Mouse (Mus musculus): ENCODE results near the gene Svbp. TPM values are rescaled to one million over a fixed set of nuclear protein-coding genes. Genes with fewer than 3 reads are reported as not detected.

The Svbp gene
- polyA plus RNA-seq, 1 experiment from 2014 or later = 143 TPM

- 13% methylated on average over 18 of the region's 18 CpGs for WGBS (ENCODE audit: insufficient replicate concordance)
Observed at GRCm38 (mm10) chr4:119195582-119196320, 645 bp downstream of the Svbp start.

GRCm38 (mm10) chr4:119198105-119198504, 3.0 kb downstream of the Svbp start:
- Histone ChIP-seq H3K36me3 (ENCODE audit: control insufficient read depth, insufficient read depth, low read length) (peaks cover 5% of the 10 kb centered on the region), H3K9me3 (replicated peaks; ENCODE audit: control insufficient read depth, low read length) (no peaks in the 10 kb centered on the region), H3K27ac (ENCODE audit: low read depth, low read length) (no peak overlapping the region), H3K4me2 (peak overlapping the region; percentile 11; the same call in 1 of the 2 replicates), H3K4me3 (ENCODE audit: low read depth, low read length) (no peak overlapping the region), H3K4me1 (ENCODE audit: control insufficient read depth, insufficient read depth, low read length) (peaks cover 17% of the 10 kb centered on the region), H3K27me3 (ENCODE audit: control insufficient read depth, insufficient read depth, low read length) (no peaks in the 10 kb centered on the region), H3K9ac (ENCODE audit: low read depth, low read length) (no peak overlapping the region)
- no peak for ATAC-seq (replicated peaks; ENCODE audit: insufficient number of reproducible peaks, low FRiP score, low TSS enrichment)
- WGBS (ENCODE audit: insufficient replicate concordance) = 84% methylated on average over 6 of the region's 6 CpGs

More at GRCm38 (mm10) chr4:119195582-119196320, 645 bp downstream of the Svbp start:
- H3K27ac ChIP-seq (ENCODE audit: low read depth, low read length) = peak overlapping the region; percentile 64; the same call in 1 of the 2 replicates
- H3K4me3 ChIP-seq (ENCODE audit: low read depth, low read length) = peak overlapping the region; percentile 63
- no peak for ATAC-seq (replicated peaks; ENCODE audit: insufficient number of reproducible peaks, low FRiP score, low TSS enrichment)
- no peaks in the 10 kb centered on the region for H3K27me3 ChIP-seq (ENCODE audit: control insufficient read depth, insufficient read depth, low read length)
- peak overlapping the region; percentile 81 for H3K4me2 ChIP-seq
- H3K9me3 ChIP-seq (replicated peaks; ENCODE audit: control insufficient read depth, low read length) = no peaks in the 10 kb centered on the region
- peaks cover 17% of the 10 kb centered on the region for H3K4me1 ChIP-seq (ENCODE audit: control insufficient read depth, insufficient read depth, low read length)
- H3K9ac ChIP-seq (ENCODE audit: low read depth, low read length) = peak overlapping the region; percentile 93
- H3K36me3 ChIP-seq (ENCODE audit: control insufficient read depth, insufficient read depth, low read length) = peaks cover 2% of the 10 kb centered on the region

GRCm38 (mm10) chr4:119204672-119205071, 9.6 kb downstream of the Svbp start:
- no peak overlapping the region for H3K4me2 ChIP-seq
- 17% methylated on average over 8 of the region's 8 CpGs for WGBS (ENCODE audit: insufficient replicate concordance)
- ATAC-seq (replicated peaks; ENCODE audit: insufficient number of reproducible peaks, low FRiP score, low TSS enrichment) = no peak
- peaks cover 5% of the 10 kb centered on the region for H3K36me3 ChIP-seq (ENCODE audit: control insufficient read depth, insufficient read depth, low read length)
- no peaks in the 10 kb centered on the region for H3K4me1 ChIP-seq (ENCODE audit: control insufficient read depth, insufficient read depth, low read length)
- no peaks in the 10 kb centered on the region for H3K27me3 ChIP-seq (ENCODE audit: control insufficient read depth, insufficient read depth, low read length)
- H3K9ac ChIP-seq (ENCODE audit: low read depth, low read length) = no peak overlapping the region
- H3K9me3 ChIP-seq (replicated peaks; ENCODE audit: control insufficient read depth, low read length) = no peaks in the 10 kb centered on the region
- no peak overlapping the region for H3K27ac ChIP-seq (ENCODE audit: low read depth, low read length)
- H3K4me3 ChIP-seq (ENCODE audit: low read depth, low read length) = no peak overlapping the region

GRCm38 (mm10) chr4:119216667-119217066, 21.6 kb downstream of the Svbp start:
- 68% methylated on average over 8 of the region's 8 CpGs for WGBS (ENCODE audit: insufficient replicate concordance)
- Histone ChIP-seq H3K4me3 (ENCODE audit: low read depth, low read length) (no peak overlapping the region), H3K27ac (ENCODE audit: low read depth, low read length) (no peak overlapping the region), H3K36me3 (ENCODE audit: control insufficient read depth, insufficient read depth, low read length) (no peaks in the 10 kb centered on the region), H3K4me1 (ENCODE audit: control insufficient read depth, insufficient read depth, low read length) (0 out of 2 replicates have a peak, but pooled peaks cover 9% of the 10 kb centered on the region), H3K9me3 (replicated peaks; ENCODE audit: control insufficient read depth, low read length) (no peaks in the 10 kb centered on the region), H3K9ac (ENCODE audit: low read depth, low read length) (no peak overlapping the region), H3K4me2 (no peak overlapping the region), H3K27me3 (ENCODE audit: control insufficient read depth, insufficient read depth, low read length) (0 out of 2 replicates have a peak, but pooled peaks cover 3% of the 10 kb centered on the region)
- no peak for ATAC-seq (replicated peaks; ENCODE audit: insufficient number of reproducible peaks, low FRiP score, low TSS enrichment)

- H3K27me3 ChIP-seq (ENCODE audit: control insufficient read depth, insufficient read depth, low read length) = 0 out of 2 replicates have a peak, but pooled peaks cover 3% of the 10 kb centered on the region
- no peak within 1 kb of the TSS for H3K4me2 ChIP-seq
- no peak within 1 kb of the TSS for H3K4me3 ChIP-seq (ENCODE audit: low read depth, low read length)
- no peak within 1 kb of the TSS for H3K9ac ChIP-seq (ENCODE audit: low read depth, low read length)
- H3K36me3 ChIP-seq (ENCODE audit: control insufficient read depth, insufficient read depth, low read length) = no peaks in the 10 kb centered on the region
- 11% methylated on average over 11 of the region's 11 CpGs for WGBS (ENCODE audit: insufficient replicate concordance)
- no peak within 1 kb of the TSS for H3K27ac ChIP-seq (ENCODE audit: low read depth, low read length)
- no peaks in the 10 kb centered on the region for H3K9me3 ChIP-seq (replicated peaks; ENCODE audit: control insufficient read depth, low read length)
- ATAC-seq (replicated peaks; ENCODE audit: insufficient number of reproducible peaks, low FRiP score, low TSS enrichment) = no peak
- 0 out of 2 replicates have a peak, but pooled peaks cover 9% of the 10 kb centered on the region for H3K4me1 ChIP-seq (ENCODE audit: control insufficient read depth, insufficient read depth, low read length)
Observed at GRCm38 (mm10) chr4:119218169-119218568, 23.1 kb downstream of the Svbp start, which contains the start of gene Tmem269. Gene Tmem269 (minus strand): TSS chr4:119218217.

GRCm38 (mm10) chr4:119223696-119224095, 28.6 kb downstream of the Svbp start:
- 80% methylated on average over 1 of the region's 1 CpGs for WGBS (ENCODE audit: insufficient replicate concordance)
- no peak overlapping the region for H3K4me2 ChIP-seq
- H3K27ac ChIP-seq (ENCODE audit: low read depth, low read length) = no peak overlapping the region
- no peaks in the 10 kb centered on the region for H3K9me3 ChIP-seq (replicated peaks; ENCODE audit: control insufficient read depth, low read length)
- no peak for ATAC-seq (replicated peaks; ENCODE audit: insufficient number of reproducible peaks, low FRiP score, low TSS enrichment)
- H3K27me3 ChIP-seq (ENCODE audit: control insufficient read depth, insufficient read depth, low read length) = no peaks in the 10 kb centered on the region
- H3K4me3 ChIP-seq (ENCODE audit: low read depth, low read length) = no peak overlapping the region
- H3K36me3 ChIP-seq (ENCODE audit: control insufficient read depth, insufficient read depth, low read length) = peaks cover 31% of the 10 kb centered on the region
- H3K9ac ChIP-seq (ENCODE audit: low read depth, low read length) = no peak overlapping the region
- no peaks in the 10 kb centered on the region for H3K4me1 ChIP-seq (ENCODE audit: control insufficient read depth, insufficient read depth, low read length)

- ATAC-seq (replicated peaks; ENCODE audit: insufficient number of reproducible peaks, low FRiP score, low TSS enrichment) = no peak
- WGBS (ENCODE audit: insufficient replicate concordance) = 81% methylated on average over 3 of the region's 3 CpGs
- no peaks in the 10 kb centered on the region for H3K9me3 ChIP-seq (replicated peaks; ENCODE audit: control insufficient read depth, low read length)
Observed at GRCm38 (mm10) chr4:119224534-119224933, 29.4 kb downstream of the Svbp start.

GRCm38 (mm10) chr4:119225719-119226118, 30.6 kb downstream of the Svbp start:
- Histone ChIP-seq H3K27me3 (ENCODE audit: control insufficient read depth, insufficient read depth, low read length) (no peaks in the 10 kb centered on the region), H3K36me3 (ENCODE audit: control insufficient read depth, insufficient read depth, low read length) (peaks cover 31% of the 10 kb centered on the region), H3K4me1 (ENCODE audit: control insufficient read depth, insufficient read depth, low read length) (no peaks in the 10 kb centered on the region), H3K4me2 (no peak overlapping the region), H3K27ac (ENCODE audit: low read depth, low read length) (no peak overlapping the region), H3K4me3 (ENCODE audit: low read depth, low read length) (no peak overlapping the region), H3K9me3 (replicated peaks; ENCODE audit: control insufficient read depth, low read length) (no peaks in the 10 kb centered on the region), H3K9ac (ENCODE audit: low read depth, low read length) (no peak overlapping the region)
- no peak for ATAC-seq (replicated peaks; ENCODE audit: insufficient number of reproducible peaks, low FRiP score, low TSS enrichment)
- WGBS (ENCODE audit: insufficient replicate concordance) = 83% methylated on average over 9 of the region's 9 CpGs

More at GRCm38 (mm10) chr4:119224534-119224933, 29.4 kb downstream of the Svbp start:
- Histone ChIP-seq H3K27ac (ENCODE audit: low read depth, low read length) (no peak overlapping the region), H3K27me3 (ENCODE audit: control insufficient read depth, insufficient read depth, low read length) (no peaks in the 10 kb centered on the region), H3K4me1 (ENCODE audit: control insufficient read depth, insufficient read depth, low read length) (no peaks in the 10 kb centered on the region), H3K4me3 (ENCODE audit: low read depth, low read length) (no peak overlapping the region), H3K9ac (ENCODE audit: low read depth, low read length) (no peak overlapping the region), H3K36me3 (ENCODE audit: control insufficient read depth, insufficient read depth, low read length) (peaks cover 31% of the 10 kb centered on the region), H3K4me2 (no peak overlapping the region)
